ENCODE assay signal across 9 mouse cellular contexts in genomic region chr4:71488663-71489161, GRCm38 (mm10).
DNase-seq lines count a peak whose midpoint lies in the region; ATAC-seq and TF ChIP-seq lines count a peak whose summit lies in the region.
"Had no signal": no experiment of that assay in that cellular context is flagged by ENCODE, and none has a peak within 500 bp of the region (broad histone marks: within the 10 kb centered on the region; RNA-seq: fewer than 3 reads in every experiment).

No protein-coding gene starts in this region.

- H3K4me2 ChIP-seq in hindbrain, postnatal 0 days (ENCODE audit: low read depth, low read length) = no peak overlapping the region
- H3K4me2 ChIP-seq in hindbrain, embryonic 13.5 days = no peak overlapping the region
- H3K4me2 ChIP-seq: neural tube, embryonic 13.5 days had no signal

- no peak for TF ChIP-seq POLR2A in bone marrow macrophage, adult 2 months (IDR thresholded peaks at IDR 0.05; ENCODE audit: borderline replicate concordance, low read depth, low read length)

- TF ChIP-seq CTCF in hindbrain, postnatal 0 days (IDR thresholded peaks at IDR 0.05; ENCODE audit: low read depth) = no peak
- no peak for TF ChIP-seq CTCF in bone marrow macrophage, adult 2 months (IDR thresholded peaks at IDR 0.05; ENCODE audit: low read depth, low read length)

- WGBS in hindbrain, postnatal 0 days = 12% methylated on average over 2 of the region's 2 CpGs
- WGBS in hindbrain, embryonic 13.5 days = 7% methylated on average over 2 of the region's 2 CpGs

- H3K4me3 ChIP-seq in hindbrain, postnatal 0 days (ENCODE audit: low read length) = no peak overlapping the region
- no peak overlapping the region for H3K4me3 ChIP-seq in hindbrain, embryonic 13.5 days
- peak overlapping the region; percentile 33; the same call in 1 of the 2 replicates for H3K4me3 ChIP-seq in bone marrow macrophage, adult 2 months (ENCODE audit: insufficient read depth, low read length)
- H3K4me3 ChIP-seq: neural tube, embryonic 13.5 days had no signal

- H3K9ac ChIP-seq in hindbrain, postnatal 0 days (replicated peaks; ENCODE audit: low read length) = no peak overlapping the region
- no peak overlapping the region for H3K9ac ChIP-seq in hindbrain, embryonic 13.5 days
- H3K9ac ChIP-seq: neural tube, embryonic 13.5 days had no signal

- ATAC-seq in hindbrain, postnatal 0 days = no peak
- ATAC-seq in hindbrain, embryonic 13.5 days (ENCODE audit: low FRiP score) = no peak
- ATAC-seq in neutrophil, adult 5-6 weeks (ENCODE audit: extremely low read depth, insufficient number of reproducible peaks, low FRiP score, poor library complexity, severe bottlenecking) = peak; percentile 99

- H3K27ac ChIP-seq in hindbrain, postnatal 0 days = no peak overlapping the region
- no peak overlapping the region for H3K27ac ChIP-seq in hindbrain, embryonic 13.5 days
- H3K27ac ChIP-seq in bone marrow macrophage, adult 2 months (ENCODE audit: insufficient read depth, low read depth, low read length) = peak overlapping the region; percentile 49; the same call in 1 of the 2 replicates
- H3K27ac ChIP-seq: neural tube, embryonic 13.5 days had no signal

- H3K27me3 ChIP-seq in hindbrain, postnatal 0 days (ENCODE audit: insufficient read depth, low read length) = no peaks in the 10 kb centered on the region
- 0 out of 2 replicates have a peak, but pooled peaks cover 8% of the 10 kb centered on the region for H3K27me3 ChIP-seq in hindbrain, embryonic 13.5 days

- peaks cover 8% of the 10 kb centered on the region; the same call in 1 of the 2 replicates for H3K4me1 ChIP-seq in hindbrain, postnatal 0 days (ENCODE audit: insufficient read depth, low read length)
- peaks cover 19% of the 10 kb centered on the region for H3K4me1 ChIP-seq in hindbrain, embryonic 13.5 days (replicated peaks)
- H3K4me1 ChIP-seq in bone marrow macrophage, adult 2 months (ENCODE audit: control insufficient read depth, insufficient read depth, low read length) = peaks cover 6% of the 10 kb centered on the region

- H3K9me3 ChIP-seq in hindbrain, postnatal 0 days (ENCODE audit: low read length) = no peaks in the 10 kb centered on the region
- no peaks in the 10 kb centered on the region for H3K9me3 ChIP-seq in hindbrain, embryonic 13.5 days
- H3K9me3 ChIP-seq: neural tube, embryonic 13.5 days had no signal

- DNase-seq in hindbrain, postnatal 0 days (ENCODE audit: low spot score) = peak; percentile 38
- peak; percentile 60 to 61 for DNase-seq in B cell, adult 2 months
- DNase-seq in kidney, postnatal 14 days = peak; percentile 41
- DNase-seq in right cerebral cortex, postnatal 4 days = no peak
- DNase-seq in thymus, postnatal 36 days = no peak

- no peaks in the 10 kb centered on the region for H3K36me3 ChIP-seq in hindbrain, postnatal 0 days (ENCODE audit: insufficient read depth, low read length)
- H3K36me3 ChIP-seq in hindbrain, embryonic 13.5 days = no peaks in the 10 kb centered on the region
- H3K36me3 ChIP-seq: neural tube, embryonic 13.5 days had no signal

Comparison
In these comparisons a context has a peak if more than half of its experiments do, and no peak if none do; other contexts are left out.
1. DNase-seq: peak in hindbrain, postnatal 0 days (single experiment), B cell, adult 2 months (2 of 2) and kidney, postnatal 14 days (single experiment); none in right cerebral cortex, postnatal 4 days (single experiment) and thymus, postnatal 36 days (0 of 2).